Mouse (Mus musculus): ENCODE measurements around the gene Pla2g4f.

DNA sequence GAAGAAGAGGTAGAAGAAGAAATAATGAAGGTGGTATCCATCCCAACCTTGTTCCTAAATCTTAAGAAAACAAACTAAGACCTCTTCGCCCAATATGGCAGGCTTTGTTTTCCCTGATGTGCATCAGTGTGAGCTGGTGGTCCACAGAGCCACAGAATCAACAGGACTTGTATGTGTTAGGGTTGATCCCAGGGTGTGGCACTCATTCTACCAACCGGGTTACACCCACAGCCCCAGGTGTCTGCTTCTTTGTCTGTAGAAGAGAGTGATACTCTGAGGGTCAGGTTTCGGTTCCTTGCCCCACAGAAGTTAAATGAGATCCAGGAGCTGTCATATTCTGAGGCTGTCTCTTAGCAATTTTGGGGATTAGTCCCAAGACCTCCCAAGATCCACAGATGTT is 52.6 kb downstream of the Pla2g4f start:
- TF ChIP-seq POLR2A (IDR thresholded peaks at IDR 0.05; ENCODE audit: control insufficient read depth, extremely low read depth, insufficient read depth, low read length, poor library complexity) (no peak), CTCF (IDR thresholded peaks at IDR 0.05; ENCODE audit: borderline replicate concordance, control insufficient read depth, extremely low read depth, insufficient read depth, low read length, poor library complexity) (no peak)
